Mouse (Mus musculus) hindbrain, postnatal 0 days (tissue): ENCODE data around the gene Mcrip1. TPM values are rescaled to one million over a fixed set of nuclear protein-coding genes. Genes with fewer than 3 reads are reported as not detected.

Source experiments
- ATAC-seq: fragments of 200-750 bp; cut with Nextera tagmentation; 2 replicates; pipeline ENCODE4 v1.8.0; 2017; ENCODE audit warnings: mild to moderate bottlenecking, moderate TSS enrichment, moderate library complexity
- DNase-seq: peaks from one replicate; pipeline ENCODE4 v3.0.0-alpha.2; 2015; ENCODE audit warnings: low spot score
- H3K27ac ChIP-seq: fragments of 300-500 bp; sonication (generic); 2 replicates; pipeline ENCODE4 v1.5.1; 2014; ENCODE audit warnings: mild to moderate bottlenecking
- H3K27me3 ChIP-seq: fragments of 300-500 bp; sonication (generic); 2 replicates; pipeline ENCODE4 v1.6.1; 2014; ENCODE audit warnings: low read length, mixed read lengths; ENCODE audit not compliant: insufficient read depth
- H3K36me3 ChIP-seq: fragments of 300-500 bp; sonication (generic); 2 replicates; pipeline ENCODE4 v1.6.1; 2014; ENCODE audit warnings: low read length, mixed read lengths; ENCODE audit not compliant: insufficient read depth
- H3K4me1 ChIP-seq: fragments of 300-500 bp; sonication (generic); 2 replicates; pipeline ENCODE4 v1.6.1; 2014; ENCODE audit warnings: antibody characterized with exemption, low read length, mixed read lengths; ENCODE audit not compliant: insufficient read depth
- H3K4me2 ChIP-seq: fragments of 300-500 bp; sonication (generic); 2 replicates; pipeline ENCODE4 v1.6.1; 2014; ENCODE audit warnings: low read depth, mild to moderate bottlenecking, low read length, moderate library complexity, mixed read lengths
- H3K4me3 ChIP-seq: fragments of 300-500 bp; sonication (generic); 2 replicates; pipeline ENCODE4 v1.5.1; 2014; ENCODE audit warnings: low read length
- H3K9ac ChIP-seq: fragments of 300-500 bp; sonication (generic); replicated peaks from 2 replicates; pipeline ENCODE4 v1.6.1; 2014; ENCODE audit warnings: mild to moderate bottlenecking, low read length, moderate library complexity, mixed read lengths
- H3K9me3 ChIP-seq: fragments of 300-500 bp; sonication (generic); 2 replicates; pipeline ENCODE4 v1.6.1; 2016; ENCODE audit warnings: low read length, mixed read lengths
- CTCF ChIP-seq: IDR thresholded peaks from 2 replicates; pipeline ENCODE4 v1.5.1; 2016; ENCODE audit warnings: antibody characterized with exemption, control low read depth, low read depth
- WGBS: fragments of 180-500 bp; shearing (Covaris S2); extraction: QIAGEN DNeasy Blood & Tissue Kit; methylation state at CpG from one replicate; pipeline ENCODE4 v1.1.7; 2014; 5-methylcytosine and 5-hydroxymethylcytosine counted together
- polyA plus RNA-seq: library from polyadenylated mRNA; unstranded; fragments of >200 nt; fragmentation: Nextera tagmentation; extraction: Ambion mirVana; gene quantifications from 2 replicates; pipeline ENCODE4 v1.2.1, GENCODE M21; 2015
- total RNA-seq: library from RNA; depleted of rRNA; stranded (reverse); fragments of >200 nt; gene quantifications from 2 replicates; pipeline ENCODE4 v1.2.3, GENCODE M21; 2014

The Mcrip1 gene
- total and polyA plus RNA-seq, 2 experiments from 2014 or later: 144 to 257 TPM

DNA sequence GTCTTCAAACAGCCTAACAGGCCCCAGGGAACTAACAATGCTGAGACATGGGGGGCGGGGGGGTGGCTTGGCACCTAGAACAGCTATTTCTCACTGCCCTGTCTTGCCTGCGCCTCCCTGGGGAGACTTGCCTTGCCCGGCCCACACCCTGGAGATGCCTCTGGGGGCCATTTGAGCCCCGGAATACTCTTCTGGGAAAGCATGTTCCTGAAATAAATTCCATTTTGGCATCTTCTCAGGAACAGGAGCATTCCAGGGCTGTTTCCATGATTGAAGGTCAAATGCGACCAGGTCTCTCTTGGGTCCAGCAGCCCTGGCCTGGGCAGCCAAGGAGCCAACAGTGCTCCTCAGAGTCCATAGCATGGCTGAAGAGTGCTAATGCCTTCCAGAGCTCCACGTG lies 7.2 kb downstream of the Mcrip1 start:
- H3K4me3 ChIP-seq: no peak overlapping the region
- TF ChIP-seq CTCF: no peak
- H3K36me3 ChIP-seq: peaks cover 25% of the 10 kb centered on the region
- H3K4me2 ChIP-seq: no peak overlapping the region
- DNase-seq (no peak), ATAC-seq (no peak)
- peaks cover 22% of the 10 kb centered on the region for H3K4me1 ChIP-seq
- H3K9ac ChIP-seq: no peak overlapping the region
- WGBS: 85% methylated on average over 6 of the region's 6 CpGs
- no peaks in the 10 kb centered on the region for H3K27me3 ChIP-seq
- H3K9me3 ChIP-seq: no peaks in the 10 kb centered on the region
- H3K27ac ChIP-seq: no peak overlapping the region

GRCm38 (mm10) chr11:120541907-120542306 lies 7.6 kb downstream of the Mcrip1 start:
- ATAC-seq: no peak

GRCm38 (mm10) chr11:120539285-120540014 lies 10.1 kb downstream of the Mcrip1 start:
- H3K4me2 ChIP-seq: no peak overlapping the region
- H3K27ac ChIP-seq: peak overlapping the region; percentile 76
- TF ChIP-seq CTCF: no peak
- WGBS: 11% methylated on average over 10 of the region's 10 CpGs
- H3K4me3 ChIP-seq: no peak overlapping the region
- DNase-seq: peak; percentile 65
- H3K36me3 ChIP-seq: peaks cover 22% of the 10 kb centered on the region
- ATAC-seq: peak; percentile 77
- no peaks in the 10 kb centered on the region for H3K27me3 ChIP-seq
- H3K4me1 ChIP-seq: peaks cover 22% of the 10 kb centered on the region
- no peaks in the 10 kb centered on the region for H3K9me3 ChIP-seq
- peak overlapping the region; percentile 21; the same call in 1 of the 2 replicates for H3K9ac ChIP-seq

More at GRCm38 (mm10) chr11:120541907-120542306, 7.6 kb downstream of the Mcrip1 start:
- Histone ChIP-seq H3K4me1 (peaks cover 22% of the 10 kb centered on the region), H3K4me2 (no peak overlapping the region), H3K4me3 (no peak overlapping the region), H3K27me3 (no peaks in the 10 kb centered on the region), H3K27ac (no peak overlapping the region), H3K9ac (no peak overlapping the region), H3K9me3 (no peaks in the 10 kb centered on the region), H3K36me3 (peaks cover 25% of the 10 kb centered on the region)
- 34% methylated on average over 4 of the region's 4 CpGs for WGBS
- peak; percentile 37 for DNase-seq
- peak; percentile 65 for TF ChIP-seq CTCF

DNA sequence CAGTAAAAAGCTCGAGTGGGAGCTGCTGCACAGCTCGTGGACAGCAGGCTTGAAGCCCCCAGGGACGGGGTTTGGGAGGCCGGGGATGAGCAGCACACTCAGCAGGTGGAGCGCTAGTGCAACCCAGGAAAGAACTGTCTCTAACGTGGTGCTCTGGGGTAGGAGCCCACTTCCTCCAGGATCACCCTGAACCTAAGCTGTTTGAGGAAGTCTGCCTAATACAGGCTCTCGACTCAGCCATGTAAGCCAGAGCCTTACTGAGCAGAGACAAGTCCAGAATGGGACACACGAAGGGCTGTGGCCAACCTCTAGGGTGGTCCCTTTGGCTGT lies 10.6 kb downstream of the Mcrip1 start:
- Histone ChIP-seq H3K27me3 (no peaks in the 10 kb centered on the region), H3K4me1 (peaks cover 22% of the 10 kb centered on the region), H3K9ac (no peak overlapping the region), H3K36me3 (peaks cover 17% of the 10 kb centered on the region), H3K27ac (peak overlapping the region; percentile 76), H3K4me3 (no peak overlapping the region), H3K9me3 (no peaks in the 10 kb centered on the region), H3K4me2 (no peak overlapping the region)
- TF ChIP-seq CTCF: no peak
- WGBS: 33% methylated on average over 8 of the region's 8 CpGs
- peak; percentile 12; the same call in 1 of the 2 replicates for ATAC-seq
- DNase-seq: no peak

DNA sequence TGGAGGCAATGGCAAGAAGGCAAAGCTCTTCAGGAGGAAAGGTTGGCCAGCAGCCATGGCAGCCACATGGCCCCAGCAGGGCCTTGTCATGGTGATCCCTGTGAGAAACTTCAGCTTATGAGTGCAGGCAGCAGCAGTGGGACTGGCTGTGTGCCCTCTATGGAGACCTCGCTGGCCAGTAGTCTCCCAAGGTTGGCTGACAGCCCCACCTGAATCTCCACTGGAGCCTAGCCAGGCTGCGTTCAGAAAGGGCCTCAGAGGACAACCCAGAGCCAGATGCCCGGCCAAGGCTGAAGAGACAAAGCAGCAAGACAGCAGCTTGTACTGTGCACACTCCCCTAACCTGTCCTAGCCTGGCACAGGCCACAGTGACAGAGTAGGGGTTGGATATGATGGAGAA lies 11.0 kb downstream of the Mcrip1 start:
- peaks cover 22% of the 10 kb centered on the region for H3K4me1 ChIP-seq
- TF ChIP-seq CTCF: no peak
- H3K9ac ChIP-seq: no peak overlapping the region
- no peaks in the 10 kb centered on the region for H3K9me3 ChIP-seq
- H3K27ac ChIP-seq: peak overlapping the region; percentile 76
- peaks cover 13% of the 10 kb centered on the region; the same call in 1 of the 2 replicates for H3K36me3 ChIP-seq
- WGBS: 36% methylated on average over 3 of the region's 3 CpGs
- no peak overlapping the region for H3K4me2 ChIP-seq
- ATAC-seq: peak; percentile 62
- DNase-seq: peak; percentile 82
- no peak overlapping the region for H3K4me3 ChIP-seq
- H3K27me3 ChIP-seq: 0 out of 2 replicates have a peak, but pooled peaks cover under 1% of the 10 kb centered on the region

GRCm38 (mm10) chr11:120535804-120536203 lies 13.7 kb downstream of the Mcrip1 start:
- no peak for TF ChIP-seq CTCF
- ATAC-seq: no peak
- Histone ChIP-seq H3K4me2 (no peak overlapping the region), H3K4me3 (no peak overlapping the region), H3K9ac (no peak overlapping the region), H3K27ac (no peak overlapping the region), H3K27me3 (peaks cover 23% of the 10 kb centered on the region), H3K4me1 (peaks cover 29% of the 10 kb centered on the region), H3K9me3 (no peaks in the 10 kb centered on the region), H3K36me3 (no peaks in the 10 kb centered on the region)
- no peak for DNase-seq
- 73% methylated on average over 3 of the region's 3 CpGs for WGBS

- no peak overlapping the region for H3K9ac ChIP-seq
- no peaks in the 10 kb centered on the region for H3K9me3 ChIP-seq
- no peaks in the 10 kb centered on the region for H3K36me3 ChIP-seq
- H3K4me3 ChIP-seq: no peak overlapping the region
- DNase-seq (no peak), ATAC-seq (no peak)
- no peak overlapping the region for H3K27ac ChIP-seq
- H3K4me2 ChIP-seq: no peak overlapping the region
- H3K27me3 ChIP-seq: peaks cover 30% of the 10 kb centered on the region
- peaks cover 32% of the 10 kb centered on the region for H3K4me1 ChIP-seq
- TF ChIP-seq CTCF: no peak
- 67% methylated on average over 3 of the region's 3 CpGs for WGBS
These were observed 14.4 kb downstream of the Mcrip1 start for GRCm38 (mm10) chr11:120535145-120535544.
